Mouse (Mus musculus) liver, adult 2 months (tissue): Measurements from ENCODE around the gene Tfb2m. TPM values are rescaled to one million over a fixed set of nuclear protein-coding genes. Genes with fewer than 3 reads are reported as not detected.
A peak's percentile ranks its signal among the peaks of the same experiment; 100 is the strongest.

Source experiments
- DNase-seq: peaks from one replicate; pipeline ENCODE4 v3.0.0-alpha.2; 2011; ENCODE audit warnings: low read depth, low spot score; ENCODE audit errors: extremely low read depth
- H3K27ac ChIP-seq: fragments of 200-500 bp; replicated peaks from 2 replicates; pipeline ENCODE4 v1.5.1; 2012; ENCODE audit warnings: low read depth, mild to moderate bottlenecking, control low read depth, inconsistent platforms, low read length; ENCODE audit not compliant: insufficient read depth
- H3K27me3 ChIP-seq: fragments of 200-500 bp; 2 replicates; pipeline ENCODE4 v1.6.1; 2012; ENCODE audit warnings: mild to moderate bottlenecking, moderate library complexity, low read length, inconsistent platforms; ENCODE audit not compliant: control insufficient read depth, insufficient read depth
- H3K36me3 ChIP-seq: fragments of 200-500 bp; 2 replicates; pipeline ENCODE4 v1.6.1; 2012; ENCODE audit warnings: low read length, inconsistent platforms; ENCODE audit not compliant: control insufficient read depth, insufficient read depth
- H3K4me1 ChIP-seq: fragments of 200-500 bp; 2 replicates; pipeline ENCODE4 v1.6.1; 2011; ENCODE audit warnings: low read length; ENCODE audit not compliant: control insufficient read depth, insufficient read depth
- H3K4me3 ChIP-seq: fragments of 200-500 bp; 2 replicates; pipeline ENCODE4 v1.5.1; 2011; ENCODE audit warnings: low read depth, mild to moderate bottlenecking, control low read depth, low read length, moderate library complexity; ENCODE audit not compliant: insufficient read depth
- H3K79me2 ChIP-seq: fragments of 200-500 bp; 2 replicates; pipeline ENCODE4 v1.6.1; 2012; ENCODE audit warnings: inconsistent platforms, mild to moderate bottlenecking, low read length, moderate library complexity; ENCODE audit not compliant: control insufficient read depth, insufficient read depth
- H3K9ac ChIP-seq: fragments of 200-500 bp; 2 replicates; pipeline ENCODE4 v1.6.1; 2012; ENCODE audit warnings: low read depth, mild to moderate bottlenecking, control low read depth, inconsistent platforms, low read length
- CTCF ChIP-seq: fragments of 200-500 bp; IDR thresholded peaks from 2 replicates; pipeline ENCODE4 v1.5.1; 2011; ENCODE audit warnings: low read depth, low read length, control low read depth
- POLR2A ChIP-seq: fragments of 200-500 bp; IDR thresholded peaks from 2 replicates; pipeline ENCODE4 v1.6.1; 2011; ENCODE audit warnings: low read length, control low read depth; ENCODE audit not compliant: insufficient read depth; ENCODE audit errors: extremely low read depth
- WGBS: fragments of 180-500 bp; shearing (Covaris S2); methylation state at CpG from one replicate; pipeline ENCODE4 v1.1.7; 2018; 5-methylcytosine and 5-hydroxymethylcytosine counted together
- polyA plus RNA-seq: library from polyadenylated mRNA; depleted of rRNA; stranded (reverse); fragments of >200 nt; gene quantifications from 2 replicates; pipeline ENCODE4 v1.2.3, GENCODE M21; 2012
- total RNA-seq: library from RNA; depleted of rRNA; stranded (reverse); fragments of >200 nt; gene quantifications from 2 replicates; pipeline ENCODE4 v1.2.3, GENCODE M21; 2014

Gene Tfb2m
- total and polyA plus RNA-seq, 2 experiments, result 8.2 to 21.7 TPM

DNA sequence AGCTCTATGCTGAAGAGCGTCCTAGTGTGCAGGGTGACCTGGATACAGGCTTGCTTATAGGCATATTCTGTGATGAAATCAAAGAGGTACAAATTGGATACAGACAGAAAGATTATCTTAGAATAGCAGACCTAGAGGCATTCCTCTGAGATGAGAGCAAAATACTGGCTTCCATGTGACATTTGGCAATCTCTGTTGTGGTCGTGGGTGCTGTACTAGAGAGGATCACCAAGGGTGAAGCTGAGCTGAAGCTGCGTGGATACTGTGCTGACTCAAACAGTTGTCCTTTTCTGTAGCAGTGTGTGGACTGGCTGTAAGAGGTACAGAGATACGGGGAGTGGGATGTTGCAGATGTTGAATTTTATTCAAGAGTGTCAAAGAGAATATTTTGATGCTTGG is 7.9 kb upstream of the Tfb2m start:
- peaks cover 20% of the 10 kb centered on the region; the same call in 1 of the 2 replicates for H3K79me2 ChIP-seq
- WGBS, result 54% methylated on average over 4 of the region's 4 CpGs
- TF ChIP-seq POLR2A, result no peak
- no peak for TF ChIP-seq CTCF
- H3K4me3 ChIP-seq, result no peak overlapping the region
- no peaks in the 10 kb centered on the region for H3K27me3 ChIP-seq
- no peaks in the 10 kb centered on the region for H3K36me3 ChIP-seq
- H3K4me1 ChIP-seq, result peaks cover 33% of the 10 kb centered on the region
- no peak overlapping the region for H3K9ac ChIP-seq
- DNase-seq, result no peak
- no peak overlapping the region for H3K27ac ChIP-seq

DNA sequence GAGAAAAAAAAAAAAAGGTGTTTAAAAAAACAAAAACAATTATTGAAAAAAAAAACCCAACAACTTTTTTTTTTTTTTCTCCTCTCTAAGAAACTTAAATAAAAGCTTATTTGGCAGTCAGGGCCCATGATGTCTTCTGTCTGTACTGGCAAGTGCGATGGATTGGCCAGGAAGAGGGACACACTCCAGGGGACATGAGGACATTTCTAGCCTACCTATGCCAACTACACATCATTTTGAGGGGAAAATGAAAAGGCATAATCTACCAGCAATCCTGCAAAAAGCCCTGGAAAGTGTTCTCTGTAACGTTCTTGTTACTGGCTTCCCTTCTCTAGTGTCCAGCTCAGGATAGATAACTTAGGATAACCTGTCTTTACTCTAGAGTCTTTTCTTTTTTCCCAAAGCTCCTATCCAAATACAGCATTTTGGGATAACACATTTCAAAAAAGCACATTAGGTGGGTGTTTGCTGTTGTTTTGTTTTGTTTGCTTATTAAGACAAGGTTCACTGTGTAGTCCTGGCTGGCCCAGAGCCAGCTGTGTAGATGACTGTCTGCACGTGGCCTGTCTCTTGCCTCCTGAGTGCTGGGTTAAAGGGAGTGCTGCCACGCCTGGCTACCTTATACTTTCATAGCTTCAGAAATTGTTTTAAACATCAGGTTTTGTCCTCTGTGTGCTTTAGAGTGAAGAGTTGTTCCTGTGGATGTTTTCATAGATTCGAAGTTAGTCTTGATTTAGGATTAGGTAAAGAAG is 7.3 kb upstream of the Tfb2m start:
- no peak overlapping the region for H3K27ac ChIP-seq
- no peak overlapping the region for H3K9ac ChIP-seq
- peaks cover 20% of the 10 kb centered on the region; the same call in 1 of the 2 replicates for H3K79me2 ChIP-seq
- WGBS, result 21% methylated on average over 5 of the region's 5 CpGs
- H3K4me3 ChIP-seq, result no peak overlapping the region
- H3K27me3 ChIP-seq, result no peaks in the 10 kb centered on the region
- no peak for TF ChIP-seq POLR2A
- no peak for TF ChIP-seq CTCF
- peak; percentile 77 for DNase-seq
- H3K36me3 ChIP-seq, result no peaks in the 10 kb centered on the region
- H3K4me1 ChIP-seq, result peaks cover 32% of the 10 kb centered on the region

DNA sequence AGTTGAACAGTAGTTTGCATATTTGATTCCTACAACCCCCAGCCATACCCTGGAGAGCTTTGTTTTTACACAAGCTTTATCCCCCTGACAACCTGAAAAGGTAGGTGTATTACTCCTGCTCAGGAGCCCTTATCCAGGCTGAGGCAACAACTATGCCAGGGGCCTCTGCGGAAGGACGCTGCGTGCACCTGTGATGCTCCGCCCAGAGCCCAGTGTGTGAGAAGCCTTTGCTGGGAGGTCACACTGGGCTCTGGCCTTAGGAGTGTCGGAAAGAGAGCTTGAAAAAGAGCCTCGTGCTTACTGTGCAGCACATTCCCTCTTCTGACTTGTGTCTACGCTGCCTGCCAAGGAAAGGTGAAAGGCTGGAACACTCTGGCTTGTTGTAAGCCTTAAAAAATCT is 6.7 kb upstream of the Tfb2m start:
- WGBS, result 29% methylated on average over 7 of the region's 7 CpGs
- H3K79me2 ChIP-seq, result peaks cover 20% of the 10 kb centered on the region; the same call in 1 of the 2 replicates
- no peaks in the 10 kb centered on the region for H3K27me3 ChIP-seq
- H3K4me1 ChIP-seq, result peaks cover 29% of the 10 kb centered on the region
- no peaks in the 10 kb centered on the region for H3K36me3 ChIP-seq
- no peak overlapping the region for H3K9ac ChIP-seq
- no peak overlapping the region for H3K27ac ChIP-seq
- peak; percentile 54 for DNase-seq
- no peak for TF ChIP-seq CTCF
- TF ChIP-seq POLR2A, result no peak
- H3K4me3 ChIP-seq, result no peak overlapping the region

DNA sequence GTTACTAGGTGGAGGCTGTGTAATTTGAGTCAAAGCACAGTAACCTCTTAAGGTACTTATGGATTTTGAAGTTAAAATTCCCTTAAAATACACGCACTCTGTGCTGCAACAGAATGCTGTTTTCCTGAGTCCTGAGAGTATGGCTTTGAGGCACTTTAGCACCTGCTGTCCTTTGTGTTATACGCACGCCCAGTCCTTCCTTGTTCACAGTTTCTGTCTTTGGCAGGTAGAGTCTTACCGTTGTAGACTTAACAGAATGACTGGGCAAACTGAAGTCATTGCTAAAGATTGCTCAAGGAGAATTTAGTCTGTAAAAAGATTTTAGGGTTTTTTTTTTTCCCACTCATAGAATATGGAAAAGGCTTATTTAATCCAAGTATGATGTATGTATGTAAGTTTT is 5.9 kb upstream of the Tfb2m start:
- H3K27ac ChIP-seq, result no peak overlapping the region
- H3K4me3 ChIP-seq, result no peak overlapping the region
- H3K4me1 ChIP-seq, result peaks cover 25% of the 10 kb centered on the region

GRCm38 (mm10) chr1:179551336-179551735 is 5.3 kb upstream of the Tfb2m start:
- H3K27ac ChIP-seq, result no peak overlapping the region

More for the DNA sequence above, 5.9 kb upstream of the Tfb2m start:
- Histone ChIP-seq H3K27me3 (no peaks in the 10 kb centered on the region), H3K36me3 (no peaks in the 10 kb centered on the region), H3K9ac (no peak overlapping the region), H3K79me2 (peaks cover 16% of the 10 kb centered on the region; the same call in 1 of the 2 replicates)
- no peak for TF ChIP-seq CTCF
- TF ChIP-seq POLR2A, result no peak
- WGBS, result 90% methylated on average over 4 of the region's 4 CpGs
- no peak for DNase-seq

More at GRCm38 (mm10) chr1:179551336-179551735, 5.3 kb upstream of the Tfb2m start:
- 83% methylated on average over 3 of the region's 3 CpGs for WGBS
- DNase-seq, result no peak
- Histone ChIP-seq H3K4me3 (no peak overlapping the region), H3K79me2 (peaks cover 16% of the 10 kb centered on the region; the same call in 1 of the 2 replicates), H3K4me1 (peaks cover 20% of the 10 kb centered on the region), H3K36me3 (no peaks in the 10 kb centered on the region), H3K9ac (no peak overlapping the region), H3K27me3 (no peaks in the 10 kb centered on the region)
- TF ChIP-seq CTCF (no peak), POLR2A (no peak)
